Mouse (Mus musculus) forebrain, embryonic 15.5 days (tissue): ENCODE measurements around the gene Ankrd65. TPM values are rescaled to one million over a fixed set of nuclear protein-coding genes. Genes with fewer than 3 reads are reported as not detected.
"Not testable (repeated sequence)": the region's sequence is repeated elsewhere in the genome, so short reads cannot be mapped to it uniquely, and the experiment has no call there.

ENCODE experiments used
- ATAC-seq: fragments of 200-750 bp; cut with Nextera tagmentation; replicated peaks from 2 replicates; pipeline ENCODE4 v1.8.0; 2017; ENCODE audit warnings: mild to moderate bottlenecking, moderate TSS enrichment, moderate library complexity
- H3K27ac ChIP-seq: fragments of 300-500 bp; sonication (generic); replicated peaks from 2 replicates; pipeline ENCODE4 v1.5.1; 2015; ENCODE audit warnings: mild to moderate bottlenecking, inconsistent platforms
- H3K27me3 ChIP-seq: fragments of 300-500 bp; sonication (generic); 2 replicates; pipeline ENCODE4 v1.6.1; 2015; ENCODE audit warnings: inconsistent platforms
- H3K36me3 ChIP-seq: fragments of 300-500 bp; sonication (generic); 2 replicates; pipeline ENCODE4 v1.6.1; 2015; ENCODE audit warnings: mild to moderate bottlenecking, inconsistent platforms
- H3K4me1 ChIP-seq: fragments of 300-500 bp; sonication (generic); 2 replicates; pipeline ENCODE4 v1.6.1; 2015; ENCODE audit warnings: inconsistent platforms
- H3K4me2 ChIP-seq: fragments of 300-500 bp; sonication (generic); replicated peaks from 2 replicates; pipeline ENCODE4 v1.6.1; 2015; ENCODE audit warnings: mild to moderate bottlenecking, inconsistent platforms
- H3K4me3 ChIP-seq: fragments of 300-500 bp; sonication (generic); 2 replicates; pipeline ENCODE4 v1.5.1; 2015; ENCODE audit warnings: mild to moderate bottlenecking, inconsistent platforms
- H3K9ac ChIP-seq: fragments of 300-500 bp; sonication (generic); replicated peaks from 2 replicates; pipeline ENCODE4 v1.6.1; 2015; ENCODE audit warnings: mild to moderate bottlenecking, inconsistent platforms
- H3K9me3 ChIP-seq: fragments of 300-500 bp; sonication (generic); 2 replicates; pipeline ENCODE4 v1.6.1; 2016; ENCODE audit warnings: inconsistent platforms
- WGBS: fragments of 180-500 bp; shearing (Covaris S2); methylation state at CpG from one replicate; pipeline ENCODE4 v1.1.7; 2015; ENCODE audit warnings: mixed read lengths; 5-methylcytosine and 5-hydroxymethylcytosine counted together
- polyA plus RNA-seq: library from polyadenylated mRNA; unstranded; fragments of >200 nt; fragmentation: Nextera tagmentation; extraction: Ambion mirVana; gene quantifications from 2 replicates; pipeline ENCODE4 v1.2.1, GENCODE M21; 2015

Gene Ankrd65
- polyA plus RNA-seq, 1 experiment from 2014 or later, result not detected

- no peaks in the 10 kb centered on the region for H3K9me3 ChIP-seq
- no peak overlapping the region for H3K4me3 ChIP-seq
- H3K4me1 ChIP-seq, result peaks cover 23% of the 10 kb centered on the region
- H3K4me2 ChIP-seq, result no peak overlapping the region
- 0 out of 2 replicates have a peak, but pooled peaks cover 4% of the 10 kb centered on the region for H3K27me3 ChIP-seq
- 87% methylated on average over 2 of the region's 2 CpGs for WGBS
- H3K27ac ChIP-seq, result no peak overlapping the region
- no peak for ATAC-seq
- H3K36me3 ChIP-seq, result no peaks in the 10 kb centered on the region
- H3K9ac ChIP-seq, result no peak overlapping the region
Measured at GRCm38 (mm10) chr4:155777816-155778215, 12.4 kb upstream of the Ankrd65 start.

GRCm38 (mm10) chr4:155779498-155779897 lies 10.7 kb upstream of the Ankrd65 start:
- no peak overlapping the region for H3K27ac ChIP-seq
- 85% methylated on average over 4 of the region's 4 CpGs for WGBS
- H3K36me3 ChIP-seq, result no peaks in the 10 kb centered on the region
- no peaks in the 10 kb centered on the region for H3K9me3 ChIP-seq
- H3K9ac ChIP-seq, result no peak overlapping the region
- peaks cover 22% of the 10 kb centered on the region for H3K4me1 ChIP-seq
- ATAC-seq, result no peak
- H3K4me3 ChIP-seq, result no peak overlapping the region
- no peak overlapping the region for H3K4me2 ChIP-seq
- H3K27me3 ChIP-seq, result no peaks in the 10 kb centered on the region

GRCm38 (mm10) chr4:155780895-155781294 lies 9.3 kb upstream of the Ankrd65 start:
- H3K4me1 ChIP-seq, result peaks cover 15% of the 10 kb centered on the region
- 39% methylated on average over 6 of the region's 6 CpGs for WGBS

GRCm38 (mm10) chr4:155783486-155784080 lies 6.7 kb upstream of the Ankrd65 start:
- Histone ChIP-seq H3K27me3 (no peaks in the 10 kb centered on the region), H3K4me3 (peak overlapping the region; percentile 81), H3K4me2 (peak overlapping the region; percentile 89), H3K9me3 (no peaks in the 10 kb centered on the region), H3K36me3 (no peaks in the 10 kb centered on the region), H3K27ac (peak overlapping the region; percentile 90), H3K4me1 (peaks cover 15% of the 10 kb centered on the region), H3K9ac (peak overlapping the region; percentile 94)
- WGBS, result 42% methylated on average over 16 of the region's 16 CpGs
- ATAC-seq, result 0 out of 2 replicates have a peak, but pooled peaks have one; percentile 11

More at GRCm38 (mm10) chr4:155780895-155781294, 9.3 kb upstream of the Ankrd65 start:
- no peak overlapping the region for H3K4me3 ChIP-seq
- no peak overlapping the region for H3K9ac ChIP-seq
- H3K27me3 ChIP-seq, result no peaks in the 10 kb centered on the region
- H3K36me3 ChIP-seq, result no peaks in the 10 kb centered on the region
- H3K9me3 ChIP-seq, result no peaks in the 10 kb centered on the region
- ATAC-seq, result no peak
- no peak overlapping the region for H3K4me2 ChIP-seq
- no peak overlapping the region for H3K27ac ChIP-seq

GRCm38 (mm10) chr4:155784081-155784701 lies 6.0 kb upstream of the Ankrd65 start:
- peak; percentile 90 for ATAC-seq
- Histone ChIP-seq H3K4me1 (peaks cover 15% of the 10 kb centered on the region), H3K9ac (peak overlapping the region; percentile 94), H3K9me3 (no peaks in the 10 kb centered on the region), H3K4me3 (peak overlapping the region; percentile 81), H3K27me3 (no peaks in the 10 kb centered on the region), H3K4me2 (peak overlapping the region; percentile 89), H3K36me3 (no peaks in the 10 kb centered on the region), H3K27ac (peak overlapping the region; percentile 90)
- under 1% methylated on average over 52 of the region's 52 CpGs for WGBS

DNA sequence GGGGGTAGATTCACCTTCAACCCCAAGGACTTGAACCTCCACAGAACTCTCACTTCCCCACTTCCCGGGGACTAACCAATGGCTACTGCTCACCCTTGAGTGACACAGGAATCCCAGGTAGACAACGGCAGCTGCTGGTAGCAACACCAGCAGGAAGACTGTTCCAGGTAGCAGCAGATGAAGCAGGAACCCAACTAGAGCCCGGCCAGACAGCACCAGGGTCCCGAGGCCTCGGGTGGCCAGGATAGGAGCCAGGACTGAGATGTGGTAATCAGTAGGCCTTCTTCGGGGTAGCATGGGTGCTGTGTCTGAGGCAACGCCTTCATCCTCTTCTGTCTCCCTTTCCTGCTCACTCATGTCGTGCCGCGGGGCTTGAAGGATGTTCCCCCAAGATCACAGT lies 5.0 kb upstream of the Ankrd65 start:
- Histone ChIP-seq H3K27ac (no peak overlapping the region), H3K4me3 (0 out of 2 replicates have a peak overlapping the region, but pooled peaks have one; percentile 4), H3K4me1 (peaks cover 15% of the 10 kb centered on the region), H3K4me2 (no peak overlapping the region), H3K9me3 (no peaks in the 10 kb centered on the region), H3K9ac (no peak overlapping the region), H3K36me3 (no peaks in the 10 kb centered on the region), H3K27me3 (no peaks in the 10 kb centered on the region)
- ATAC-seq, result no peak
- WGBS, result 83% methylated on average over 10 of the region's 10 CpGs

GRCm38 (mm10) chr4:155785819-155786218 lies 4.4 kb upstream of the Ankrd65 start, which contains the start of gene Tmem88b:
Gene Tmem88b, minus strand, starts transcription at chr4:155785874.
- 56% methylated on average over 5 of the region's 5 CpGs for WGBS
- Histone ChIP-seq H3K9ac (peak within 1 kb of the TSS; percentile 94; the same call in 1 of the 2 replicates), H3K4me3 (peak within 1 kb of the TSS; percentile 81), H3K9me3 (no peaks in the 10 kb centered on the region), H3K4me2 (peak within 1 kb of the TSS; percentile 89), H3K36me3 (no peaks in the 10 kb centered on the region), H3K27me3 (no peaks in the 10 kb centered on the region), H3K4me1 (peaks cover 15% of the 10 kb centered on the region), H3K27ac (no peak within 1 kb of the TSS)
- no peak for ATAC-seq

DNA sequence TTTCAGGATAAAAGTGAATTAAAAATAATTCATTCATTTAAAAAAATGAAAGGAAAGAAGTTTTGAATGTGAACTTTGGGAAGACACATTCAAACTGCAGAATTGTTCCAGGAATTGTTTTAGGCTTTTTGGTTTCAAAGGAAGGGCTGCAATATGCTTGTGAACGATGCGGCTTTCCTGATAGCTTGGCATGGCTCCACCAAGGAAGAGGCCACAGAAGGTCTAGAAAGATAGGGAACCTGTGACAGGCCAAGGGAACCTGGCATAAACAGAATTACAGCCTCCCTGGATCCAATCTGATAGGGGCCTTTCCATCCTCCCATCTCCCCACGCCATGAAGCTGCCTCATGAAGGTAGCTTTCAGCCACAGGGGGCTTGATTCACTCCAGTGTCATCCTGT lies 1.9 kb upstream of the Ankrd65 start:
- H3K9me3 ChIP-seq, result no peaks in the 10 kb centered on the region
- H3K4me2 ChIP-seq, result no peak overlapping the region
- no peak overlapping the region for H3K27ac ChIP-seq
- H3K4me3 ChIP-seq, result no peak overlapping the region
- WGBS, result 81% methylated on average over 3 of the region's 3 CpGs
- peaks cover 14% of the 10 kb centered on the region for H3K4me1 ChIP-seq
- H3K27me3 ChIP-seq, result no peaks in the 10 kb centered on the region
- ATAC-seq, result no peak
- no peaks in the 10 kb centered on the region for H3K36me3 ChIP-seq
- H3K9ac ChIP-seq, result no peak overlapping the region

- H3K36me3 ChIP-seq, H3K4me2 ChIP-seq, H3K9me3 ChIP-seq, H3K4me3 ChIP-seq, H3K9ac ChIP-seq, H3K27ac ChIP-seq, H3K4me1 ChIP-seq, H3K27me3 ChIP-seq, ATAC-seq: not testable (repeated sequence)
- WGBS, result 77% methylated on average over 4 of the region's 4 CpGs
Measured at GRCm38 (mm10) chr4:155788833-155789232, 1.4 kb upstream of the Ankrd65 start.

DNA sequence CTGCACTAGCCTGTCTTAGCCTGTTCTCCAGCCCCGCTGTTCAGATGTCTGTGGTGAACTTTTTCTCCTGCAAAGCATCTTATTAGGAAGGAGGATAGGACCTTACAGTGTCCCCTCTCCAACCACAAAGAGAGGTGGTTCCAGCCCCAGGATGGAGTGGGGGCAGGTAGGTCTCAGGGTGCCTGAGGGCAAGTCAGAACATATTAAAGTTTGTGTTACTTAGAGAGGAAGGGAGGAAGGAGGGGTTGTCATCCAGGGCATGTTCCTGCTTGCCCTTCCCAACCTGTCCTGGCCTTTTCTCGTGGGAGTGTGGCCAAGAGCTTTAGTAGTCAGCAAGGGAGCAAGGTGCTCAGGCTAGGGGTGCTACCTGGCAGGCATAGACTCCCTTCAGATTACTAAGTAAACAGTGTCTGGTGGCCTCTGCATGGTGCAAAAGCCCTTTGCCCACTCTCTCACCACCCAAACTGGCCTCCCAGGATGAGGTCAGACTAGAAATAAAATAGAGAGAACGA lies 467 bp downstream of the Ankrd65 start:
- no peaks in the 10 kb centered on the region for H3K36me3 ChIP-seq
- whole genome bisulfite sequencing, result 71% methylated on average over 3 of the region's 3 CpGs
- H3K4me3 ChIP-seq, result no peak overlapping the region
- no peak for ATAC-seq
- no peaks in the 10 kb centered on the region for H3K9me3 ChIP-seq
- H3K27me3 ChIP-seq, result no peaks in the 10 kb centered on the region
- no peaks in the 10 kb centered on the region for H3K4me1 ChIP-seq
- H3K4me2 ChIP-seq, result no peak overlapping the region
- H3K9ac ChIP-seq, result no peak overlapping the region
- H3K27ac ChIP-seq, result no peak overlapping the region

DNA sequence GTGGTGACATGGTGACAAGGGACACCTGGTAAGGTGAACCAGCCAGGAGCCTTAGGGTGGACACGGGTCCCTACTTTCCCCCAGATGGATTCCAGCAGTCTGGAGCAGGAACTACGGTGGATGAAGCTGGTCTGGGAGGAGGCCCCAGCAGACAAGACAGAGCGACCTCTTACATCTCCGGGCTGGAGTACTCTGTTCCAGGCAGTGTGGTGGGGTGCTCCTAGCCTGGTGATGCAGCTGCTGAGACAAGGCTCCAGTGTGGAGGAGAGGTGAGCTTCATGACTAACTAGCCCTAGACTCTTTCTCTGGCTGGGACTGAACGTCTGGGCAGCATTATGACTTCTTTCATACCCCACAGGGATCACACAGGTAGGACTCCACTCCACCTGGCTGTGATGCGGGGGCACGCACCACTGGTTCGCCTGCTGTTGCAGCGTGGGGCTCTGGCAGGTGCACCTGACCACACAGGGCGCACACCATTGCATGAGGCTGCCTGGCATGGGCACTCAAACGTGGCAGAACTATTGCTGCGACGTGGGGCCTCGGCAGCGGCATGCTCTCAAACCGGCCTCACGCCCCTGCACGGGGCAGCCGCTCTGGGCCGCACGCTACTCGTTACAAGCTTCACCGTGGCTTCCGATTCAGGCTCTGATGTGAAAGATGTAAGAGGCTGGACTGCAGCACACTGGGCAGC lies 1.1 kb downstream of the Ankrd65 start:
- Histone ChIP-seq H3K27ac (no peak overlapping the region), H3K36me3 (no peaks in the 10 kb centered on the region), H3K4me3 (no peak overlapping the region), H3K9me3 (no peaks in the 10 kb centered on the region), H3K9ac (no peak overlapping the region), H3K27me3 (no peaks in the 10 kb centered on the region), H3K4me2 (no peak overlapping the region), H3K4me1 (no peaks in the 10 kb centered on the region)
- no peak for ATAC-seq
- WGBS, result 80% methylated on average over 24 of the region's 24 CpGs

GRCm38 (mm10) chr4:155793730-155794129 lies 3.5 kb downstream of the Ankrd65 start:
- H3K27me3 ChIP-seq, result no peaks in the 10 kb centered on the region
- no peaks in the 10 kb centered on the region for H3K36me3 ChIP-seq
- H3K9ac ChIP-seq, result no peak overlapping the region
- H3K9me3 ChIP-seq, result no peaks in the 10 kb centered on the region
- no peak for ATAC-seq
- H3K4me1 ChIP-seq, result no peaks in the 10 kb centered on the region
- no peak overlapping the region for H3K27ac ChIP-seq
- 86% methylated on average over 2 of the region's 2 CpGs for WGBS
- H3K4me2 ChIP-seq, result no peak overlapping the region
- no peak overlapping the region for H3K4me3 ChIP-seq
